Mouse (Mus musculus) naive thymus-derived CD4-positive, alpha-beta T cell, adult 2 months (primary cell): ENCODE results near the gene Epha4.

Source experiments
- DNase-seq: peaks from one replicate; pipeline ENCODE4 v3.0.0-alpha.2; 2011; ENCODE audit warnings: low read depth

The Epha4 gene

GRCm38 (mm10) chr1:77446438-77446837 lies 68.5 kb downstream of the Epha4 start:
- DNase-seq, result no peak

DNA sequence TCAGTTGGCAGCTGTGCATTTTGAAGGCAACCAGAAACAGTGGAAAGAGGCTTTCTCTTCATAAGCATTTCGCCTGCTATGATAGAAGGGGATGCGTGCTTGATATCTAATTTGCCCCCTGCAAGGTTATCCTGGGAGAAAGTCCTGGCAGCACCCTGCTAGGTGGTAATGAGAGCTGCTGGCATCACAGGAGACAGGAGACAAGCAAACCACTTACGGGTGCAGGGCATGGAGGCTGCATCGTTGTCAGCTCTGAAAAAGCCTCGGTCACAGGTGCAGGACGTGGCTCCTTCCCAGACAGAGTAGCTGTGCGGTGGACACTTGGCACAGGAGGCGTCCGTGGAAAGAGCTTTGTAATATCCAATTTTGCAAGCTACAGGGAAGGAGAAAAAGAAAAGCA lies 70.2 kb downstream of the Epha4 start:
- DNase-seq, result no peak

- DNase-seq, result no peak
These were observed 72.9 kb downstream of the Epha4 start for GRCm38 (mm10) chr1:77441987-77442386.

DNA sequence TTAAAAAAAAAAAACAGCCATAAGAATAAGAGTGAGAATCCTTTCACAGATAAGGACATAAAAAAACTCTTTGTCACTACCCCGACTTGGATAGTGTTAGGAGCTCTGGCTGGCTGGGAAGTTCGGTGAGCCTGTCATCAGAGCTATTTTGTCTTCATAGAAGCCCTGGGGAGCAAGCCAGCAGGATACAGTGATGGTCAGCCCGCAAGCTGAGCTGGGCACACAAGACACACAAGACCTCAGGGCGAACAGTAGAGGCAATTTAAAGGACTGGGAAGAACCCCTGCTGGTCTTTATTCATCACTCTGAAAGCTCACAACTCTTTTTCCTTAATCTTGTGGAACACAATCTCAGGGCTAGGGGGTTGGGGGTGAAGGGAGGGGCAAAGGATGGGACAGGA lies 73.5 kb downstream of the Epha4 start:
- no peak for DNase-seq

DNA sequence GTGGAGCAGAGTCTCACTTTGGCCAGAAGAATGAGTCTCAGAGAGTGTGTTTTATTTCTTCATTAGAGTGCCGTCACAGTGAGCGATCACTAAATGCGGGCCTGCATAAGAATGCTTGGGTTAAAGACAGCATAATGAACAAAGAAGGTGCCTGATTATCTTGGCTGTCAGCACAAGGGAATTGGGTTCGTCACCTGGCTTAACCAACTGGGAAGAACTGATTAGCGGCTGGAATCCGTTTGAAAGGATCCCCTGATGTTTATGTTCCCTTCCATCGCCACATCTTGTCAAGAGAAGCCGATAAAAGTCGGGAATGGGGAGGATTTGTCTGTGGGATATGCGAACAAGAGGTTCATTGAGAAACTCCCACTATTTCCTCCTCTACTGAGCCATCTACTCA lies 74.4 kb downstream of the Epha4 start:
- DNase-seq, result no peak

- DNase-seq, result no peak
These were observed 75.4 kb downstream of the Epha4 start for GRCm38 (mm10) chr1:77439383-77440074.

- DNase-seq, result no peak
These were observed 76.2 kb downstream of the Epha4 start for GRCm38 (mm10) chr1:77438639-77439038.

- DNase-seq, result no peak
These were observed 76.8 kb downstream of the Epha4 start for GRCm38 (mm10) chr1:77437881-77438610.

DNA sequence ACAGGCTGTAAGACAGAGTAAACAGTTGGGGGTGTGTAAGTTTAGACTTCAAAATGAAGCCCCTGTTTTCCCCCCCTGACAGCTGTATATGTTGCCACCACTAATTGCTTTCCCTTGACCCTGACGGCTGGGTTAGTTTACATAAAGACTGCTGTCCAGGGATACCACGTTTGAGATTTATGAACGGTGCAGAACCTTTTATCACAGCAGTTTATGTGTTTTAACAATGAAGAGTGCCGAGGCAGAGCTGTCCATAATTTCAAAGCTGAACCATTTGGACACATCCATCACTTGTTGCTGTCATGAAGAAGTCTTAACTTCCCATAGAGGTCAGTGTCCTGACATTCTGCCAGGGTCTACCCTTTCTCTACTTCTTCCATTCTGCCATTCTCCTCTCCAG lies 79.8 kb downstream of the Epha4 start:
- no peak for DNase-seq

- DNase-seq, result no peak
These were observed 81.7 kb downstream of the Epha4 start for GRCm38 (mm10) chr1:77433148-77433547.

GRCm38 (mm10) chr1:77432489-77432888 lies 82.4 kb downstream of the Epha4 start:
- DNase-seq, result no peak

DNA sequence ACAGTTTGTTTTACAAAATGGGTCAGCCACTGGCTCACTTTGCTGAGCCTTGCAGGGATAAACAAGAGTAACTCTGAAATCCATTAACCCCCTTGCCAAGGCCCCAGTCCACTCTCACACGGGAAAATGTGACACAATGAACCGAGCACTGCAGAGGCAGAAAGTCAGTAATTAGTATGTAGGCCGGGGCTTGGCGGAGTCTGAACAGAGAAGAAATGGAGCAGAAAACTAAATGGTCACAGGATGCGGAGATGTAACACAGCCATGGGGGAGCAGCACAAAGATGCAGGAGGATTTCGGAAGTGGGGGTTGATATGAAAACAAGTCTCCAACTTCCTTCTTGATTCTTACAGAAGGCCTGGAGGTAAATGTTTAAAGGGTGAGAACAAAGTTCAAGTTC lies 85.7 kb downstream of the Epha4 start:
- DNase-seq, result no peak

DNA sequence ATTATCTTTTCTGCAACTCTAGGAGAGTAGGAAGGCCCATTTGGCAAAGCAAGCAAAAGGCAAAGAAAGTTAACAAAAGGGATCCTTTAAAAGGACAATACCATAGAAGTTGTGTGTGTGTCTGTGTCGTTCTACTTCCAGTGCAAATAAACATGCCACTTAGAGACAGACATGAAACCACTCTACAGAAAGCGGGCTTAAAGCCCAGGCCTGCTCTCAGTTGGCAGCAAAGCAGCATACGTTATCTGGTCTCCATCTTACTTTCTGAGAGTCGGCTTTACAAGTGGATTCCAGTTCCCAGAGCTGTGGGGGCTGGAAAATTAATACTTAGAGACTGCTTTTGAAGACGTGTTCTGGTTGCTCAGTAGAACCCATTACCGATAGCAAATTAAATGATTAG lies 87.9 kb downstream of the Epha4 start:
- DNase-seq, result no peak

GRCm38 (mm10) chr1:77425171-77425570 lies 89.7 kb downstream of the Epha4 start:
- no peak for DNase-seq

- DNase-seq, result no peak
These were observed 93.8 kb downstream of the Epha4 start for GRCm38 (mm10) chr1:77421081-77421480.

- no peak for DNase-seq
These were observed 94.5 kb downstream of the Epha4 start for GRCm38 (mm10) chr1:77420348-77420747.

DNA sequence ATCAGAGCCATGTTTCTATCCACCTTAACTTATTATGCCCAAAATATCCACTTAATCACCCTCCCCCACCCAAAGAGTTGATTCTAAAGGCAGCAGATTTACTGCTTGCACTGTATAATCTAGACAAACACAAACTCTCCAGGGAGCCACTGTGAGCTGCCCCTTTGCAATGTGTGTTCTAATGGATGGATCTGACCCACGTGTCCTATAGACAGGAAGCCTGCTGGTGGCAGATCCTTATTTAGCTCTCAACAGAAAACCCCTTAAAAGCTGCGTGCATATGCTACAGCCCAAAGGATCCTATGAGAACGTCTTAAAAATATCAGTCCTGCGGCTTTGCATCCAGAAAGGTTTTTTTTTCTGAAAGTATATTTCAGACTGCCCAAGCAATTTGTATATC lies 98.0 kb downstream of the Epha4 start:
- DNase-seq, result no peak

GRCm38 (mm10) chr1:77412871-77413669 lies 101.8 kb downstream of the Epha4 start:
- no peak for DNase-seq

DNA sequence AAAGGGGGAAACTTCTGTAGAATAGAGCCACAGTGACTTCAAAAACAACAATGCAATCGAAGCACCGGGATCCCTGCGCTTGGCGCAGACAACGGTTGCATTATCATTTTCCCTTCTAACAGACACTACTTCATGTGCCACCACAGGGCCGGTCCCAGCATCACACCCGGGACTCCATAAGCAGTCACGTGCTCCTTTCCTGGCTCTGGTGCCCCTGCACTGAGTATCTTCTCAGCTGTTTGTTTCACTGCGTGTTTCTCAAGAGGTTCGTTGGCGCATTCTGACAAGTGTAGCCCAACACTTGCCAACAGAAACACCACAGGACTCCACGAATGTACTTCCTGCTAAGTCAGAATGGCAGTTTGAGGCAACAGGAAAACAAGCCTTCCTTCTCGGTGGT lies 102.6 kb downstream of the Epha4 start:
- no peak for DNase-seq

- DNase-seq, result no peak
These were observed 103.7 kb downstream of the Epha4 start for GRCm38 (mm10) chr1:77411222-77411621.

DNA sequence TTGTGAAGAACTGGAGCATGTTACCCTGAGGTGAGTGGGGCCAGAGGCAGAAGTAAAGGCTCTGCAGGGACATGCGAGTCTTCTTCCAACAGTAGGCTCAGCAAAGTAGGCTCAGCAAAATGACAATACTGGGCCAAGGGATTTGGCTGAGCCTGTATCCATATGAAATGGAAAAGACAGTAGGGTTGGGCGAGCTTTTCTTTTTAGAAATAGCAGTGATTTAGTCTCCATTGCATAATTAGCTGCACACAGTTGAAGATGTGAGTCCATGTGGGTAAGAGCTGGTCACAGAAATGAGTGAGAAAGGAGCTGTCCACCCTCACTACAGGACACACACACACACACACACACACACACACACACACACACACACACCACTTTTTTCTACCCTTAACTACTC lies 104.2 kb downstream of the Epha4 start:
- DNase-seq, result no peak

DNA sequence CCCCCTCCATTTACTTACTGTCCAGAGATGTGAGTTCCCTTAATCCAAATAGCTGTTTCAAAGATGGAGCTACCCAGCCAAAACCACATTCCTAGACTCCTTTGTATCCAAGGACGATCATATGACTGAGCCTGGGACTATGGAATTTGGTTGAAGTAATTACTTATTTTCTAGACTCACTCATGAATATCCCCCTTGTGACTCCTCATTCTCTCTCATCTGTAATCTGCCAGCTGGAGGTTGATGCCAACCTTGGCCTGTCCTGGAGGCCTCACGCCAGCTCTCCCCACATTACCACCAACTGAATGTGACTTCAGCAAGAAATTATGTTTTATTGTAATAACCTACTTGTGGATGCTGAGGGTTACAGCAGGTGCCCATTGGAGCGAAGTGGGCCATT lies 104.7 kb downstream of the Epha4 start:
- no peak for DNase-seq

- DNase-seq, result no peak
These were observed 105.4 kb downstream of the Epha4 start for GRCm38 (mm10) chr1:77409509-77409908.
